Mouse (Mus musculus): Measurements from ENCODE around the gene Hecw2. TPM values are rescaled to one million over a fixed set of nuclear protein-coding genes. Genes with fewer than 3 reads are reported as not detected.
A peak's percentile ranks its signal among the peaks of the same experiment; 100 is the strongest.

Hecw2 gene
- polyA plus RNA-seq, 1 experiment: 9.0 TPM

DNA sequence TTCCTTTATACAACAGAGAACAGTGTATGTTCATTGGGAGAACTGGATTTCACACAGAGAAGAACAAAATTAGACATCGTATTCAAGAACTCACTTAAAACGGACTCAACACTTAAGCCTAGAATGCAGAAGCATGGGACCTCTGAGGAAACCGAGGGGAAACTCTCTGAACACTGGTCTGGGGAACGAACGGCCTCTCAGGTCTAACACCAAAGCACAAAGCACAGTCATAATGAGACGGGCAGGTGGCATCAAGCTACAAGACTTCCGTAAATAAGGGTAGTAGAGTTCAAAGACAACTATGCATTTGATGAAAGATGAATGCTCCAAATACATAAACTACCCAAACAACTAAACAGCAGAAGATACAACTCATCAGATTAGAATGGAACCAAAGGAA, 15.8 kb downstream of the Hecw2 start:
- Histone ChIP-seq H3K27ac (ENCODE audit: insufficient read depth, low read length) (no peak overlapping the region), H3K4me1 (ENCODE audit: control insufficient read depth, insufficient read depth, low read length) (no peaks in the 10 kb centered on the region), H3K27me3 (ENCODE audit: control insufficient read depth, insufficient read depth, low read length) (no peaks in the 10 kb centered on the region), H3K4me3 (replicated peaks; ENCODE audit: insufficient read depth, low read depth, low read length) (no peak overlapping the region)
- WGBS: 93% methylated on average over 7 of the region's 7 CpGs
- no peak for DNase-seq
- TF ChIP-seq POLR2A (IDR thresholded peaks at IDR 0.05; ENCODE audit: borderline replicate concordance, insufficient read depth, low read length) (no peak), CTCF (IDR thresholded peaks at IDR 0.05; ENCODE audit: borderline replicate concordance, insufficient read depth, low read depth, low read length) (no peak)

DNA sequence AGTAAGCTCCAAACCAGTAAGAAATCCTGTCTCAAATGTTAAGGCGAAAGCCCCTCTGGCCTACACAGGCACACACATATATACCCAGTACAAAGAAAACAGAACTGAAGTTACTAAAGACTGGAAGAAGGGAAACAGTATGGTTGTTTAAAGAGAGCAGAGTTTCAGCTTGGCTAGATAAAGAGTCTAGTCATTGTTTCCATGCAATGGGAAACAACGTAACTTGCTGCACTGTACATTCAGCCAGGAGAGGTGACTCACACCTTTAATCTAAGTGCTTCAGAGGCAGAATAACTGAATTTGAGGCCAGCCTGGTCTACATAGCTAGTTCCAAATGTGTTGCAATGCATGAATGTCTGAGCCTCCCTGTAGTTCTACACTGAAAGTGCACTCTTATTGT, 18.4 kb downstream of the Hecw2 start:
- WGBS: 68% methylated on average over 2 of the region's 2 CpGs
- no peak overlapping the region for H3K27ac ChIP-seq (ENCODE audit: insufficient read depth, low read length)
- TF ChIP-seq POLR2A (IDR thresholded peaks at IDR 0.05; ENCODE audit: borderline replicate concordance, insufficient read depth, low read length) (no peak), CTCF (IDR thresholded peaks at IDR 0.05; ENCODE audit: borderline replicate concordance, insufficient read depth, low read depth, low read length) (no peak)
- H3K4me3 ChIP-seq (replicated peaks; ENCODE audit: insufficient read depth, low read depth, low read length): no peak overlapping the region
- no peak for DNase-seq
- H3K27me3 ChIP-seq (ENCODE audit: control insufficient read depth, insufficient read depth, low read length): no peaks in the 10 kb centered on the region
- H3K4me1 ChIP-seq (ENCODE audit: control insufficient read depth, insufficient read depth, low read length): peaks cover 3% of the 10 kb centered on the region; the same call in 1 of the 2 replicates

DNA sequence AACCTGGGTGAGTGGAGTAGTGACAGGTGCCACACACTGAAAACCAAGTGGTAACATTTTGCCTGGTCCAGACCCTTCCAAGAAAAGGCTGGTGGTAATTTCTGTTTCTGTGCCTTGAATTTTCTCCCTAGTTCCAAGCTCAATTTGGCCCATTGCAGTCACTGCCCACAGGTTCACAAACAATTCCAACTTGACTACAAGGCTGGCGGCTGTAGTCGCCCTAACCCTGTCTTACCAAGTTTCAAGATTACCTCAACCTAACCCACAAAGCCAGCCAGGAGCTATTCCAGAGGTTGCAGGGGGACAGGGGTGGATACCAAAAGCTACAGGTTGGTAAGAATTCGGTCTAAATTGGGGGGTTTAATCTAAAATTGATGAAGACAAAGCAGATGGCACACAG, 27.0 kb downstream of the Hecw2 start:
- Histone ChIP-seq H3K4me3 (replicated peaks; ENCODE audit: insufficient read depth, low read depth, low read length) (no peak overlapping the region), H3K27ac (ENCODE audit: insufficient read depth, low read length) (no peak overlapping the region), H3K27me3 (ENCODE audit: control insufficient read depth, insufficient read depth, low read length) (no peaks in the 10 kb centered on the region), H3K4me1 (ENCODE audit: control insufficient read depth, insufficient read depth, low read length) (peaks cover 3% of the 10 kb centered on the region; the same call in 1 of the 2 replicates)
- 93% methylated on average over 3 of the region's 3 CpGs for WGBS
- DNase-seq: no peak
- TF ChIP-seq CTCF (IDR thresholded peaks at IDR 0.05; ENCODE audit: borderline replicate concordance, insufficient read depth, low read depth, low read length): no peak
- TF ChIP-seq POLR2A (IDR thresholded peaks at IDR 0.05; ENCODE audit: borderline replicate concordance, insufficient read depth, low read length): no peak

DNA sequence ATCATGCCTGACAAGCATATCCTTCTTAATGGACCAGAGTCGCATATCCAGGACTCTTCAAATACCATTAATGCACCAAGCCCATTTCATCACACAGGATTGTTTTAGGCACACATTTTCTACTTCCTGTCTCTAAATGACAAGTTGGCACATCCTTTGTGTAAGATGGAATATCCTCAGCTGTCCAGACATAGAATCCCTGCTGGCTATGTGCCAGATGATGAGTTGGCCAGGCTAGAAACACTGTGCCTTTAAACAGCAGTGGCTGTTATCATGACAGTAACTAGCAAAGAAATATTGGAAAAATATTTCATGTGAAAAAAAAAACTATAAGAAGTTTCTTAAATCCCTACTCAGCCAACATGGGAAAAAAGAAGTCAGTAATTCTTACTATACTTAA, 35.4 kb downstream of the Hecw2 start:
- Histone ChIP-seq H3K4me3 (replicated peaks; ENCODE audit: insufficient read depth, low read depth, low read length) (no peak overlapping the region), H3K27ac (ENCODE audit: insufficient read depth, low read length) (no peak overlapping the region), H3K4me1 (ENCODE audit: control insufficient read depth, insufficient read depth, low read length) (peaks cover 6% of the 10 kb centered on the region; the same call in 1 of the 2 replicates), H3K27me3 (ENCODE audit: control insufficient read depth, insufficient read depth, low read length) (no peaks in the 10 kb centered on the region)
- 63% methylated on average over 1 of the region's 1 CpGs for WGBS
- peak in 1 of 2 experiments; percentile 36 for DNase-seq
- TF ChIP-seq POLR2A (IDR thresholded peaks at IDR 0.05; ENCODE audit: borderline replicate concordance, insufficient read depth, low read length) (no peak), CTCF (IDR thresholded peaks at IDR 0.05; ENCODE audit: borderline replicate concordance, insufficient read depth, low read depth, low read length) (no peak)

DNA sequence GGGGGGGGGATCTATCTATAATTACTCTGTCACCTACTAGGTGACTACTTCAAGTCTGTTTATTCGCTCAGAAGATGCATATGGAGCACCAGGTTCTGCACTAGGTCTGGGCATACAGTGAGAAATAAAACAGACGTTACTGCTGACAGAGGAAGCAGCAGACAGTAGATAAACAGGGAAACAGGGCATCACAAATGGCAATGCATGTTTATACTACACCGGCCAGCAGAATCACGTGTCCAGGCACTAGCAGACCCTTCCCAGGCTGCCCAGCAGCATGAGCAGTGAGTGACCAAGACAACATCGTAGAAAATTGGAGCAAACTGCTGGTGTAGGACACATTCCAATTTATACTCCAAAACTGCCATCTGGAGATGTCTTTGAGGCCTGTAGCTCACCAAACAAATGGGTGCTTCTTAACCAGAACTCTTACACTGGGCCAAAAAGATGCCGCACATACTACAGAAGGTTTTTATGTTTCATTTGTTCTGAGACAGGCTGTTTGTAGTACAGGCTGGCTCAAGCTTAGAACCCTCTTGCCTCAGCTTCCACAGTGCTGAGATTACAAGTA, 41.7 kb downstream of the Hecw2 start:
- peak in 1 of 2 experiments; percentile 37 for DNase-seq
- H3K4me1 ChIP-seq (ENCODE audit: control insufficient read depth, insufficient read depth, low read length): peaks cover 8% of the 10 kb centered on the region
- whole genome bisulfite sequencing: 21% methylated on average over 6 of the region's 6 CpGs
- no peak overlapping the region for H3K4me3 ChIP-seq (replicated peaks; ENCODE audit: insufficient read depth, low read depth, low read length)
- H3K27me3 ChIP-seq (ENCODE audit: control insufficient read depth, insufficient read depth, low read length): no peaks in the 10 kb centered on the region
- no peak for TF ChIP-seq CTCF (IDR thresholded peaks at IDR 0.05; ENCODE audit: borderline replicate concordance, insufficient read depth, low read depth, low read length)
- TF ChIP-seq POLR2A (IDR thresholded peaks at IDR 0.05; ENCODE audit: borderline replicate concordance, insufficient read depth, low read length): no peak
- no peak overlapping the region for H3K27ac ChIP-seq (ENCODE audit: insufficient read depth, low read length)

DNA sequence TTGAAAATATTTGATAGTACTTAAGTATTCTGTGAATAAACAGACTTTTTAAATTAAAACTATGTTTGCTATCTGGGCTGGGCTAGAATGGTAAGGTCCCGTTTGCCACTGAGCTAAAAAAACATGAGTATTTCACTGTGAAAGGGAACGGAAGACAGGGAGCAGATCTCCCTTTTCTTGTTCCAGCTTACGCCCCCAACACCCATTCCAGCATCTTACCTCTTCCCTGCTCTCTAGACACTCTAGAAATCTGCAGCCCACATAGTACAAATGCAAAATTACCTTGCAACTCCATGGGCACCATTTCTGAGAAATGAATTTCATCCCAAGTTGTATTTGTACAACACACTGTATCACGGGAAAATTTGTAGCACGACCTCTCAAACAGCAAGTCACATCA, 49.9 kb downstream of the Hecw2 start:
- no peak for DNase-seq
- WGBS: 94% methylated on average over 5 of the region's 5 CpGs
- Histone ChIP-seq H3K4me3 (replicated peaks; ENCODE audit: insufficient read depth, low read depth, low read length) (no peak overlapping the region), H3K4me1 (ENCODE audit: control insufficient read depth, insufficient read depth, low read length) (no peaks in the 10 kb centered on the region), H3K27ac (ENCODE audit: insufficient read depth, low read length) (no peak overlapping the region), H3K27me3 (ENCODE audit: control insufficient read depth, insufficient read depth, low read length) (no peaks in the 10 kb centered on the region)
- TF ChIP-seq POLR2A (IDR thresholded peaks at IDR 0.05; ENCODE audit: borderline replicate concordance, insufficient read depth, low read length) (no peak), CTCF (IDR thresholded peaks at IDR 0.05; ENCODE audit: borderline replicate concordance, insufficient read depth, low read depth, low read length) (no peak)

- Histone ChIP-seq H3K27ac (ENCODE audit: insufficient read depth, low read length) (no peak overlapping the region), H3K4me1 (ENCODE audit: control insufficient read depth, insufficient read depth, low read length) (no peaks in the 10 kb centered on the region), H3K27me3 (ENCODE audit: control insufficient read depth, insufficient read depth, low read length) (no peaks in the 10 kb centered on the region; the same call in 1 of the 2 replicates), H3K4me3 (replicated peaks; ENCODE audit: insufficient read depth, low read depth, low read length) (no peak overlapping the region)
- TF ChIP-seq CTCF (IDR thresholded peaks at IDR 0.05; ENCODE audit: borderline replicate concordance, insufficient read depth, low read depth, low read length) (no peak), POLR2A (IDR thresholded peaks at IDR 0.05; ENCODE audit: borderline replicate concordance, insufficient read depth, low read length) (no peak)
- 75% methylated on average over 4 of the region's 4 CpGs for WGBS
- DNase-seq: no peak
Observed at GRCm38 (mm10) chr1:54133802-54134436, 61.0 kb downstream of the Hecw2 start.
